Mouse (Mus musculus) embryonic facial prominence, embryonic 14.5 days (tissue): ENCODE data around the gene Nphp1. TPM values are rescaled to one million over a fixed set of nuclear protein-coding genes. Genes with fewer than 3 reads are reported as not detected.

Experiments used
- polyA plus RNA-seq: library from polyadenylated mRNA; unstranded; fragments of >200 nt; fragmentation: Nextera tagmentation; extraction: Ambion mirVana; gene quantifications from 2 replicates; pipeline ENCODE4 v1.2.1, GENCODE M21; 2014

Gene Nphp1
- polyA plus RNA-seq, 1 experiment from 2014 or later: 27.4 TPM

Other genes starting within 250 kb of the Nphp1 start
- gene Prom2, start 247.4 kb downstream of the Nphp1 start, polyA plus RNA-seq: 3.3 and 4.1 TPM in 2 replicates
- gene Zfp661, start 201.8 kb downstream of the Nphp1 start, polyA plus RNA-seq: 4.0 and 5.1 TPM in 2 replicates
- 109 and 113 TPM in 2 replicates for gene Mrps5, start 201.7 kb downstream of the Nphp1 start, polyA plus RNA-seq
- 9.4 and 33.6 TPM in 2 replicates for gene Mal, start 132.2 kb downstream of the Nphp1 start, polyA plus RNA-seq
- 14.0 and 17.8 TPM in 2 replicates for gene Mall, start 59.0 kb downstream of the Nphp1 start, polyA plus RNA-seq
- 38.4 and 42.2 TPM in 2 replicates for gene Mtln, start 3.6 kb upstream of the Nphp1 start, polyA plus RNA-seq
- gene Bub1, start 43.0 kb upstream of the Nphp1 start, polyA plus RNA-seq: 16.8 and 18.9 TPM in 2 replicates
- gene Acoxl, start 50.0 kb upstream of the Nphp1 start, polyA plus RNA-seq: 0.12 and 0.24 TPM in 2 replicates